Mouse (Mus musculus): ENCODE results near the gene Tlnrd1. TPM values are rescaled to one million over a fixed set of nuclear protein-coding genes. Genes with fewer than 3 reads are reported as not detected.
A peak's percentile ranks its signal among the peaks of the same experiment; 100 is the strongest.

Gene Tlnrd1
- total RNA-seq (2014; rRNA removed) (49.8 and 54.9 TPM in 2 replicates), polyA plus RNA-seq (2015; fragmentation: Nextera tagmentation; extraction: Ambion mirVana) (9.5 and 10.7 TPM in 2 replicates)

GRCm38 (mm10) chr7:83884021-83884658 lies at the start of gene Tlnrd1, which contains the start of gene Mesd:
Tlnrd1 (minus strand) TSS chr7:83884305.
Mesd (plus strand) TSS chr7:83884466.
- H3K36me3 ChIP-seq (ENCODE audit: insufficient read depth, low read length), result no peaks in the 10 kb centered on the region
- 2% methylated on average over 56 of the region's 69 CpGs for WGBS
- H3K9ac ChIP-seq (replicated peaks; ENCODE audit: low read length, poor library complexity, severe bottlenecking), result peak within 1 kb of the TSS; percentile 89
- peak; percentile 92 for DNase-seq (ENCODE audit: low spot score)
- no peaks in the 10 kb centered on the region for H3K27me3 ChIP-seq (ENCODE audit: insufficient read depth, low read length)
- peak within 1 kb of the TSS; percentile 77 for H3K4me2 ChIP-seq (ENCODE audit: low read depth, low read length, poor library complexity, severe bottlenecking)
- H3K4me3 ChIP-seq (ENCODE audit: low read depth, low read length), result peak within 1 kb of the TSS; percentile 84
- peak within 1 kb of the TSS; percentile 91 for H3K27ac ChIP-seq (ENCODE audit: low read depth, low read length)
- peaks cover 22% of the 10 kb centered on the region for H3K4me1 ChIP-seq (ENCODE audit: insufficient read depth, low read length)
- TF ChIP-seq CTCF (IDR thresholded peaks at IDR 0.05), result peak; percentile 25; the same call in 1 of the 2 replicates
- peak; percentile 85 for ATAC-seq (ENCODE audit: low FRiP score)
- H3K9me3 ChIP-seq (ENCODE audit: low read length), result no peaks in the 10 kb centered on the region

- TF ChIP-seq CTCF (IDR thresholded peaks at IDR 0.05), result no peak
- 70% methylated on average over 3 of the region's 3 CpGs for WGBS
- DNase-seq (ENCODE audit: low spot score) (no peak), ATAC-seq (ENCODE audit: low FRiP score) (no peak)
- no peaks in the 10 kb centered on the region for H3K4me1 ChIP-seq (ENCODE audit: insufficient read depth, low read length)
- no peaks in the 10 kb centered on the region for H3K36me3 ChIP-seq (ENCODE audit: insufficient read depth, low read length)
- no peaks in the 10 kb centered on the region for H3K9me3 ChIP-seq (ENCODE audit: low read length)
- no peak overlapping the region for H3K4me3 ChIP-seq (ENCODE audit: low read depth, low read length)
- H3K27ac ChIP-seq (ENCODE audit: low read depth, low read length), result no peak overlapping the region
- H3K4me2 ChIP-seq (ENCODE audit: low read depth, low read length, poor library complexity, severe bottlenecking), result no peak overlapping the region
- no peaks in the 10 kb centered on the region for H3K27me3 ChIP-seq (ENCODE audit: insufficient read depth, low read length)
- no peak overlapping the region for H3K9ac ChIP-seq (replicated peaks; ENCODE audit: low read length, poor library complexity, severe bottlenecking)
Measured at GRCm38 (mm10) chr7:83921637-83922036, 37.5 kb upstream of the Tlnrd1 start.

- H3K27ac ChIP-seq (ENCODE audit: low read depth, low read length), result no peak overlapping the region
- H3K36me3 ChIP-seq (ENCODE audit: insufficient read depth, low read length), result no peaks in the 10 kb centered on the region
- TF ChIP-seq CTCF (IDR thresholded peaks at IDR 0.05), result no peak
- no peak overlapping the region for H3K4me3 ChIP-seq (ENCODE audit: low read depth, low read length)
- ATAC-seq (ENCODE audit: low FRiP score) (no peak), DNase-seq (ENCODE audit: low spot score) (peak; percentile 6)
- H3K9ac ChIP-seq (replicated peaks; ENCODE audit: low read length, poor library complexity, severe bottlenecking), result no peak overlapping the region
- no peaks in the 10 kb centered on the region for H3K9me3 ChIP-seq (ENCODE audit: low read length)
- no peaks in the 10 kb centered on the region for H3K27me3 ChIP-seq (ENCODE audit: insufficient read depth, low read length)
- H3K4me1 ChIP-seq (ENCODE audit: insufficient read depth, low read length), result no peaks in the 10 kb centered on the region
- WGBS, result 87% methylated on average over 4 of the region's 4 CpGs
- no peak overlapping the region for H3K4me2 ChIP-seq (ENCODE audit: low read depth, low read length, poor library complexity, severe bottlenecking)
Measured at GRCm38 (mm10) chr7:83920241-83920640, 36.1 kb upstream of the Tlnrd1 start.

GRCm38 (mm10) chr7:83914566-83914965 lies 30.5 kb upstream of the Tlnrd1 start:
- ATAC-seq (ENCODE audit: low FRiP score), result peak; percentile 58; the same call in 1 of the 2 replicates
- H3K27me3 ChIP-seq (ENCODE audit: insufficient read depth, low read length), result no peaks in the 10 kb centered on the region
- no peaks in the 10 kb centered on the region for H3K9me3 ChIP-seq (ENCODE audit: low read length)
- 0% methylated on average over 3 of the region's 3 CpGs for WGBS
- no peak overlapping the region for H3K27ac ChIP-seq (ENCODE audit: low read depth, low read length)
- H3K4me2 ChIP-seq (ENCODE audit: low read depth, low read length, poor library complexity, severe bottlenecking), result no peak overlapping the region
- H3K4me3 ChIP-seq (ENCODE audit: low read depth, low read length), result no peak overlapping the region
- H3K9ac ChIP-seq (replicated peaks; ENCODE audit: low read length, poor library complexity, severe bottlenecking), result no peak overlapping the region
- peak; percentile 92 for DNase-seq (ENCODE audit: low spot score)
- peak; percentile 94 for TF ChIP-seq CTCF (IDR thresholded peaks at IDR 0.05)
- no peaks in the 10 kb centered on the region for H3K4me1 ChIP-seq (ENCODE audit: insufficient read depth, low read length)
- no peaks in the 10 kb centered on the region for H3K36me3 ChIP-seq (ENCODE audit: insufficient read depth, low read length)

GRCm38 (mm10) chr7:83913995-83914394 lies 29.9 kb upstream of the Tlnrd1 start:
- Histone ChIP-seq H3K4me2 (ENCODE audit: low read depth, low read length, poor library complexity, severe bottlenecking) (no peak overlapping the region), H3K9me3 (ENCODE audit: low read length) (no peaks in the 10 kb centered on the region), H3K36me3 (ENCODE audit: insufficient read depth, low read length) (no peaks in the 10 kb centered on the region), H3K4me1 (ENCODE audit: insufficient read depth, low read length) (no peaks in the 10 kb centered on the region), H3K27me3 (ENCODE audit: insufficient read depth, low read length) (no peaks in the 10 kb centered on the region), H3K4me3 (ENCODE audit: low read depth, low read length) (no peak overlapping the region), H3K27ac (ENCODE audit: low read depth, low read length) (no peak overlapping the region), H3K9ac (replicated peaks; ENCODE audit: low read length, poor library complexity, severe bottlenecking) (no peak overlapping the region)
- WGBS, result 76% methylated on average over 9 of the region's 9 CpGs
- DNase-seq (ENCODE audit: low spot score), result no peak
- no peak for TF ChIP-seq CTCF (IDR thresholded peaks at IDR 0.05)
- ATAC-seq (ENCODE audit: low FRiP score), result no peak

- Histone ChIP-seq H3K4me1 (ENCODE audit: insufficient read depth, low read length) (no peaks in the 10 kb centered on the region), H3K9me3 (ENCODE audit: low read length) (no peaks in the 10 kb centered on the region), H3K4me3 (ENCODE audit: low read depth, low read length) (no peak overlapping the region), H3K27ac (ENCODE audit: low read depth, low read length) (no peak overlapping the region), H3K27me3 (ENCODE audit: insufficient read depth, low read length) (no peaks in the 10 kb centered on the region), H3K9ac (replicated peaks; ENCODE audit: low read length, poor library complexity, severe bottlenecking) (no peak overlapping the region), H3K4me2 (ENCODE audit: low read depth, low read length, poor library complexity, severe bottlenecking) (no peak overlapping the region), H3K36me3 (ENCODE audit: insufficient read depth, low read length) (no peaks in the 10 kb centered on the region)
- 89% methylated on average over 6 of the region's 6 CpGs for WGBS
- TF ChIP-seq CTCF (IDR thresholded peaks at IDR 0.05), result no peak
- DNase-seq (ENCODE audit: low spot score) (no peak), ATAC-seq (ENCODE audit: low FRiP score) (no peak)
Measured at GRCm38 (mm10) chr7:83913405-83913932, 29.4 kb upstream of the Tlnrd1 start.
